Mouse (Mus musculus) lung, postnatal 4 days (tissue): ENCODE measurements around the gene Vps53.

Source experiments
- DNase-seq, 2 experiments: peaks; one replicate each; pipeline ENCODE4 v3.0.0; 2021

The Vps53 gene

DNA sequence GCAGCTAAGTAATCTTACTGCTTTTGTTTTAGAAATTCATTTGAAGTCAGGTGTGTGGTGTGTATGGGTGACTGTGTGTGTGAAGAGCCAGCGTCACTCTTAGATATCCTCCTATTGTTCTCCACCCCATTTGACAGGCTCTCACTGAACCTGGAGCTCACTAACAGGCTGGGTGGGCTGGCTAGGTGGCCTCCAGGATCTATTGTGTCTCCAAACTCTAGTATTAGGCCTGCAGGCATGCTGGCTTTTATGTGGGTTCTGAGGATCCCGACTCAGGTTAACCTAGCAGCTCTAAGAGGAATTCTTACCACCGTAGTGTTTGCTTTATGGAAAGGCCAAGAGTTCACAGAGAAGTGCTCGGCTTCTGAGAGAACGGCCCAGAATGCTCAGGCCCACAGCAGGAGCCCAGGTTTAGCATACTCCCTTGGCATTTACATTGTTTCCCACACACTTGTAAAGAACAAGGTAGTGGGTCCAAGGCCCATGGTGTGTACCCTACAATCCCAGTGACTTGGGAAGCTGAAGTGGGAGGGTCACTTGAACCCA lies 128.4 kb downstream of the Vps53 start:
- DNase-seq, result no peak

- no peak for DNase-seq
Measured at GRCm38 (mm10) chr11:76050509-76050908, 128.9 kb downstream of the Vps53 start.

- DNase-seq, result no peak
Measured at GRCm38 (mm10) chr11:76045367-76045766, 134.1 kb downstream of the Vps53 start.

GRCm38 (mm10) chr11:76044468-76044867 lies 135.0 kb downstream of the Vps53 start:
- DNase-seq, result no peak

- peak; percentile 59 to 73 for DNase-seq
Measured at GRCm38 (mm10) chr11:76042882-76043281, 136.6 kb downstream of the Vps53 start.

DNA sequence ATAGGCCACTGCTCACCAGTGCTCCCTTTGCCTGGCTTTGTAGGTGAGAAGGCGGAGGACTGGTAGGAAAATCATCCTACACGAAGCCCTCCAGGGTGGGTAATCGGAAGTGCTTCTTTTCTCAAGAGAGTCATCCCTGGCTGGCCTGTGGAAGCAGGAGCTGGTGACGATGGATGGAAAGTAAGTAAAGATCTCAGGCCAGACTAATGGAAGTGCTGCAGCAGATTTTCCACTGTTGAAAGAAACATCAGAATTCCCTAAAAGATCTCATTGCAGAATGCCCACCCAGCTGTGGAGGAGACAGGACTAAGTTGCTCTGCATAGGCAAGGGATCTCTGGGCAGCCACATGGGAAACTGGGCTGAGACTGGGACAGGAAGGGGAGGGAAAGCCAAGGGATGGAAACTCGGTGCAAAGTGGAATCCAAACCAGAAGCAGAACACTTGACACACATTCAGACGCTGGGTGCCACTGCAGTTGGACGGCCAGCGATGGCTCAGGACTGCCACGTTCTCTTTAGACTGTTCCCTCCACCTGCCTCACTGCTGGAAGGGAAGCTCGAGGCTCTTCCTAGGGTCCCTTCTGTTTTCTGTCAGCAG lies 137.3 kb downstream of the Vps53 start:
- no peak for DNase-seq

DNA sequence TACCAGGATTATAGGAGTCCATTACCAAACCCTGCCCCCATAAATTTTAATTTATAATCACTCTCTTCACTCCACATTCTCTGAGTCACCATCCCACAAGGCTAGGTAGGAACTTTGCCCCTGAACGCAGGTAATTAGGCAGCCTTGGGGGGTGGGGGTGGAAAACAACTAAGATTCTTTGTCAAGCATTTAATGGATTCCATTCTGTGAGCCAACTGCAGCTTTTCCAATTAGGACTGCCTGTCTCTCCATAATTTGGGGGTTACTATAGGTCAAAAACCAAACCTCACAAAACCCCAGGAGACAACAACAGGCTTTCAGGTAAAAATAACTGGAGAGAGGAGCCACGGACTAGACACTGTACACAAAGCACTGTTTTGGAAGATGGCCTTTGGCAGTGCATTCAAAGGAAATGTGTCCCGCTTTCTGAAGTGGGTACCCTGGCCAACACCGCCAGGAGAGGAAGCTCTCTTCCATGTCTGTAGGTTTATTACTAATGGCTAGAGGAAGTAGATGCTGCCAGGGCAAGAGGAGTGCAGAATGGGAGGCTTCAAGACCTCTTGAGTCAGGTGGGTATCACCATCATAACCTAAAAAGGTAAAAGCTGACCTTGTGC lies 138.6 kb downstream of the Vps53 start:
- DNase-seq, result no peak

DNA sequence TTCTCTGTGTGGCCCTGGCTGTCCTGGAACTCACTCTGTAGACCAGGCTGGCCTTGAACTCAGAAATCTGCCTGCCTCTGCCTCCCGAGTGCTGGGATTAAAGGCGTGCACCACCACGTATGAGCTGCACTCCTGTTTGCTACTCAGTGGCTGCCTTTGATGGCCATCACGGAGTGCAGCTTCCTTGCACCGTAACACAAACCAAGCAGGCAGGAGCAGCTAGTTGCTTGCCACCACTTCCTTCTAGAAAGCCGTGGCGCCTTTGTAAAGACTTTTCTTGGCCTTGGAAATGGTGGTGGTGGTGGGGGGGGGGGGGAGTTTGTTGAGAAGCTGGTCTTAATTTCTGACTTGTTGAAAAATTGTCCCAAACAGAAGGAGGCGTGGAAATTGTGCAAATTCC lies 139.3 kb downstream of the Vps53 start:
- no peak for DNase-seq

DNA sequence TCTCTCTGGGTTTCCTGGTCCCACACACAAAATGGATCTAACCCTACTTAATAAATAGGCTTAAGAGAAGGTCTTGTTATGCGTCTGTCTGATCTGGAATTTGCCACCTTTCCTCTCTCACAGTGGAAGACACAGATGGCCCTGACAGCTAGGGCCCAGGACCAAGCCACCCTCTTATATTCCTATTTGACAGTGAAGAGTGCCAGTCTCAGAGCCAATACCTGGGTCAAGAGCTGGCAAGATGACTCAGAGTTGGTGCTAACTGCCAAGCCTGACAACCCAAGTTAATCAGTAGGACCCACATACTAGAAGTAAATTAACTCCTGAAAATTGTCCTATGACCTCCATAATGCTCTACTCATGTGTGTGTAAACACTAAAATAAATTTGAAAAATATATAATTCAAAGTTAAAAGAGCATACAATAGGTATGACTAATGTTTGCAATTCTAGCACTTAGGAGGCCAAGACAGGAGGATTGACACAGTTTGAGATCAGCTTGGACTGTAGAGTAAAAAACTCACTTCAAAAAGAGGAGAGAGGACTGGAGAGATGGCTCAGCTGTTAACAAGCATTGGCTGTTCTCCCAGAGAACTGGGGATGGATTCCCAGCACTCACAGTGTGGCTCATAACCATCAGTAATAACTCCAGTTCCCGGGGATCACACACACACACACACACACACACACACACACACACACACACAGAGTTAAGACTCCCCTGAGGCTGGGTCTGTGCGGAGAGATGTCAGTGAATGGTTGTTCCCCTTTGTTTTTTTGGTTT lies 140.0 kb downstream of the Vps53 start:
- no peak for DNase-seq

DNA sequence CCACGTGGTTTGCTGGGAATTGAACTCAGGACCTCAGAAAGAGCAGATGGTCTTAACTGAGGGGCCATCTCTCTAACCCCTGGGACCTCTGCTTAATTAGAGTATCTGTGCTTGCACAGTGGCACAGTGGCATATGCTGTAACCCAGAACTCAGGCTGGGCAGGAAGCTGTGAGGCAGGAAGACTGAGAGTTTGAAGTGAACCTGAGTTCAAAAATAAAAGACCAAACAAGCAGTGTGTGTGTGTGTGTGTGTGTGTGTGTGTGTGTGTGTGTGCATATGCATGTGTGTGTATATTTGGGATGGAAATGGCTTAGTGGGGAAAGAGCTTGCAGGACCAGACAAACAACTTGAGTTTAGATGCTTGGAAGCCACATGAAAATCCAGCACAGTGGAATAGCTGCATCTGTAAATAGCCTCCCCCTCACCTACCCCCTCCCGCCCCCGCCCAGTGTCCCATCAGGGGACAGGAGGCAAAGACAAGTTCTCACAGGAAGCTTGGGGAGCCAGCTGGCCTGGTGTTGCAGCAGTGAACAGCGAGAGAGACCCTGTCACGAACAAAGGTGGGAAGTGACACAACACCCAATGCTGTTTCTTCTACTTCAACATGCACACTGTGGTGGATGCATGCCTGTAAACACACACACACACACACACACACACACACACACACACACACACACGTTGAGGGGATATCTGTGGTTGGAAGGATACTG lies 141.7 kb downstream of the Vps53 start:
- DNase-seq, result no peak

DNA sequence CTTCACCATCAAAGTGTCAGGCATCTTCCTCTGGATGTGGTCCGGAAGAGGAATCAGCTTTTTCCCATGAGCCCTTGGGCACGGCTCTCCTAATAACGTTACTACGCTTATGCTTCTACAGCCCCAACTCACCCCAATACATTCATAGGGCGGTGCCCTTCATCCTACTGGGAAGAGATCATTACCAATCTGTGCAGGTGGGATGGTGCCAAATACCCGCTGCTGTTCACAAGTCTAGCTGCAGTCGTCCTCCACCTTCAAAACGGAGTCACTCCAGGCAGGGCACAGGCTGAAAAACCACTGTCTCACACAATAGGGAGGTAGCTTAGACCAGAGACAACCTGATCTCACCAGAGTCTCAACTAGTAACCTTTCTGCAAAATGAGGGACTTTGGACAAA lies 144.3 kb downstream of the Vps53 start:
- no peak for DNase-seq

- peak in 1 of 2 experiments; percentile 41 for DNase-seq
Measured at GRCm38 (mm10) chr11:76033836-76034235, 145.6 kb downstream of the Vps53 start.

- DNase-seq, result peak in 1 of 2 experiments; percentile 33
Measured at GRCm38 (mm10) chr11:76033359-76033758, 146.1 kb downstream of the Vps53 start.

GRCm38 (mm10) chr11:76028072-76028465 lies 151.4 kb downstream of the Vps53 start:
- DNase-seq, result no peak

- DNase-seq, result peak; percentile 95 to 97
Measured at GRCm38 (mm10) chr11:76027139-76028071, 152.0 kb downstream of the Vps53 start, which contains the start of gene Rflnb. TSS of gene Rflnb (minus strand) at chr11:76027782.

GRCm38 (mm10) chr11:76026527-76027138 lies 152.8 kb downstream of the Vps53 start:
- no peak for DNase-seq

- DNase-seq, result no peak
Measured at GRCm38 (mm10) chr11:76025080-76025583, 154.3 kb downstream of the Vps53 start.

GRCm38 (mm10) chr11:76020916-76021315 lies 158.5 kb downstream of the Vps53 start:
- no peak for DNase-seq

- no peak for DNase-seq
Measured at GRCm38 (mm10) chr11:76019879-76020278, 159.6 kb downstream of the Vps53 start.

GRCm38 (mm10) chr11:76015814-76016213 lies 163.6 kb downstream of the Vps53 start:
- no peak for DNase-seq

- DNase-seq, result no peak
Measured at GRCm38 (mm10) chr11:76015251-76015650, 164.2 kb downstream of the Vps53 start.
